Mouse (Mus musculus): Measurements from ENCODE around the gene Uqcc2.

GRCm38 (mm10) chr17:27130246-27130645, 3.5 kb downstream of the Uqcc2 start:
- TF ChIP-seq POLR2A (IDR thresholded peaks at IDR 0.05; ENCODE audit: low read depth, low read length): no peak
- no peak for TF ChIP-seq CTCF (conservative IDR thresholded peaks at IDR 0.05; ENCODE audit: insufficient read depth, insufficient read length, low read depth, low read length)
